Comparison of ENCODE assay signal across 8 mouse cellular contexts in the genomic region with DNA sequence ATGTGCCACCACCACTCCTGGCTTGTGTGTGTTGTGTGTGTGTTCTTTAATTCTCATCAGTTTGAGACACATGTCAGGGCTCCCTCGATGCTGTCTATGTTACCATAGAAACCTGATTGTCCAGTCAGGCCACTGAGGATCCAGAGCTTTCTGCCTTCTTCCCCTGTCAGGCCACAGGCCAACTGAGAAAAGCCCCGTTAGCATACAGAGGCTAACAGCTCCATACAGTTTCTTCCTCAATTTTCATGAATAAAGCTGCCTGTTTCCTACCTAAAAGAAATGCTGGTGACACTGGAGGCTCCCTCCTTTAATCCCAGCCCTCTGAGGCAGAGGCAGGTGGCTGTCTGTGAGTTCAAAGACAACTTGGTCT. TPM values are rescaled to one million over a fixed set of nuclear protein-coding genes. Genes with fewer than 3 reads are reported as not detected.
DNase-seq lines count a peak whose midpoint lies in the region; ATAC-seq and TF ChIP-seq lines count a peak whose summit lies in the region.

No protein-coding gene starts in this region.

- WGBS in forebrain, embryonic 14.5 days, result 56% methylated on average over 2 of the region's 2 CpGs
- 43% methylated on average over 2 of the region's 2 CpGs for WGBS in liver, embryonic 13.5 days (ENCODE audit: insufficient replicate concordance)

- peaks cover 37% of the 10 kb centered on the region for H3K79me2 ChIP-seq in C2C12 (ENCODE audit: control insufficient read depth, insufficient read depth)

- no peak for DNase-seq in forebrain, embryonic 14.5 days (ENCODE audit: low spot score)
- no peak for DNase-seq in liver, embryonic 13.5 days
- DNase-seq in Muller cell, postnatal 12 days (ENCODE audit: inconsistent ontology term), result no peak
- DNase-seq in urinary bladder, postnatal 14 days (ENCODE audit: low spot score), result no peak
- no peak for DNase-seq in testis, postnatal 10 days (ENCODE audit: low spot score)

- H3K27ac ChIP-seq in forebrain, embryonic 14.5 days (ENCODE audit: low read depth, low read length), result no peak overlapping the region
- peak overlapping the region; percentile 75 for H3K27ac ChIP-seq in liver, embryonic 13.5 days

- no peak for TF ChIP-seq CTCF in C2C12 (IDR thresholded peaks at IDR 0.05; ENCODE audit: control insufficient read depth, insufficient read depth, insufficient read length)

- H3K4me3 ChIP-seq in erythroblast, embryonic 14.5 days (replicated peaks), result peak overlapping the region; percentile 76
- peak overlapping the region; percentile 46 for H3K4me3 ChIP-seq in C2C12 (ENCODE audit: insufficient read depth, poor library complexity, severe bottlenecking)
- peak overlapping the region; percentile 65 for H3K4me3 ChIP-seq in forebrain, embryonic 14.5 days (ENCODE audit: low read depth, low read length)
- H3K4me3 ChIP-seq in liver, embryonic 13.5 days (replicated peaks), result peak overlapping the region; percentile 71

- H3K9ac ChIP-seq in forebrain, embryonic 14.5 days (ENCODE audit: low read length), result peak overlapping the region; percentile 81
- peak overlapping the region; percentile 83 for H3K9ac ChIP-seq in liver, embryonic 13.5 days

- peaks cover 78% of the 10 kb centered on the region for H3K36me3 ChIP-seq in erythroblast, embryonic 14.5 days (ENCODE audit: control insufficient read depth)
- peaks cover 36% of the 10 kb centered on the region for H3K36me3 ChIP-seq in C2C12 (ENCODE audit: control insufficient read depth, insufficient read depth)
- peaks cover 41% of the 10 kb centered on the region for H3K36me3 ChIP-seq in forebrain, embryonic 14.5 days (ENCODE audit: control insufficient read depth, insufficient read depth, low read length)
- H3K36me3 ChIP-seq in liver, embryonic 13.5 days, result peaks cover 64% of the 10 kb centered on the region

- peaks cover 7% of the 10 kb centered on the region for H3K79me3 ChIP-seq in C2C12 (ENCODE audit: low read depth)

- ATAC-seq in erythroblast, adult 5-6 weeks (replicated peaks; ENCODE audit: low FRiP score, poor library complexity, severe bottlenecking), result no peak
- ATAC-seq in forebrain, embryonic 14.5 days, result no peak
- ATAC-seq in liver, embryonic 13.5 days (ENCODE audit: low read depth), result no peak

- H3K4me2 ChIP-seq in forebrain, embryonic 14.5 days (ENCODE audit: low read length), result peak overlapping the region; percentile 94
- peak overlapping the region; percentile 93 for H3K4me2 ChIP-seq in liver, embryonic 13.5 days

- no peak overlapping the region for H3ac ChIP-seq in C2C12 (ENCODE audit: control insufficient read depth, insufficient read length, low read depth)

- no peaks in the 10 kb centered on the region for H3K9me3 ChIP-seq in erythroblast, embryonic 14.5 days (ENCODE audit: control insufficient read depth, low read length)
- no peaks in the 10 kb centered on the region for H3K9me3 ChIP-seq in forebrain, embryonic 14.5 days (replicated peaks; ENCODE audit: control insufficient read depth, low read length)
- H3K9me3 ChIP-seq in liver, embryonic 13.5 days (replicated peaks), result no peaks in the 10 kb centered on the region

- no peaks in the 10 kb centered on the region for H3K27me3 ChIP-seq in erythroblast, embryonic 14.5 days (ENCODE audit: control insufficient read depth)
- H3K27me3 ChIP-seq in C2C12 (ENCODE audit: control insufficient read depth, insufficient read depth, insufficient read length), result no peaks in the 10 kb centered on the region
- no peaks in the 10 kb centered on the region for H3K27me3 ChIP-seq in forebrain, embryonic 14.5 days (replicated peaks; ENCODE audit: control insufficient read depth, insufficient read depth, low read length)
- no peaks in the 10 kb centered on the region for H3K27me3 ChIP-seq in liver, embryonic 13.5 days

- peaks cover 89% of the 10 kb centered on the region for H3K4me1 ChIP-seq in erythroblast, embryonic 14.5 days (ENCODE audit: control insufficient read depth)
- peaks cover 19% of the 10 kb centered on the region for H3K4me1 ChIP-seq in forebrain, embryonic 14.5 days (ENCODE audit: control insufficient read depth, insufficient read depth, low read length)
- peaks cover 81% of the 10 kb centered on the region for H3K4me1 ChIP-seq in liver, embryonic 13.5 days (replicated peaks)

TF ChIP-seq in C2C12, 6 proteins besides CTCF, POLR2A, EP300 and RAD21:
- TF ChIP-seq MYOD1 (IDR thresholded peaks at IDR 0.05; ENCODE audit: control insufficient read depth, insufficient read length, low read depth) (no peak), FOSL1 (IDR thresholded peaks at IDR 0.05; ENCODE audit: insufficient read depth, low read length, poor library complexity, severe bottlenecking) (no peak), MYOG (IDR thresholded peaks at IDR 0.05; ENCODE audit: control insufficient read depth, extremely low read depth, insufficient read length) (no peak), MAX (IDR thresholded peaks at IDR 0.05) (no peak), USF1 (IDR thresholded peaks at IDR 0.05; ENCODE audit: low read depth) (no peak), CEBPB (IDR thresholded peaks at IDR 0.05; ENCODE audit: low read depth) (no peak)

RNA-seq across cellular contexts. Expression of gene Slc25a22, which starts 1.2 kb away (rescaled TPM):
- polyA plus RNA-seq in erythroblast, embryonic 14.5 days (2012), result 0.70 and 0.97 TPM in 2 replicates
- total RNA-seq in erythroblast, adult 5-6 weeks (2015; ENCODE audit: low replicate concordance), result 8.2 and 11.7 TPM in 2 replicates
- 3.2 and 10.0 TPM in 2 replicates for total RNA-seq in erythroblast, adult 5-6 weeks (2017; ENCODE audit: low replicate concordance)
- 16.2 TPM for polyA plus RNA-seq in C2C12 (2012; fragmentation: generic; extraction: Trizol)
- 56.0 and 81.6 TPM in 2 replicates for polyA plus RNA-seq in forebrain, embryonic 14.5 days (2014; fragmentation: Nextera tagmentation; extraction: Ambion mirVana)
- 16.6 and 20.4 TPM in 2 replicates for polyA plus RNA-seq in liver, embryonic 13.5 days (2015; fragmentation: Nextera tagmentation; extraction: Ambion mirVana)

RNA-seq across cellular contexts. Expression of gene Cend1, which starts 7.2 kb away (rescaled TPM):
- polyA plus RNA-seq in erythroblast, embryonic 14.5 days (2012), result not detected in 2 replicates
- not detected in 2 replicates for total RNA-seq in erythroblast, adult 5-6 weeks (2015; ENCODE audit: low replicate concordance)
- not detected in 2 replicates for total RNA-seq in erythroblast, adult 5-6 weeks (2017; ENCODE audit: low replicate concordance)
- polyA plus RNA-seq in C2C12 (2012; fragmentation: generic; extraction: Trizol), result 2.4 TPM
- 21.3 and 25.1 TPM in 2 replicates for polyA plus RNA-seq in forebrain, embryonic 14.5 days (2014; fragmentation: Nextera tagmentation; extraction: Ambion mirVana)
- 0.10 and 0.14 TPM in 2 replicates for polyA plus RNA-seq in liver, embryonic 13.5 days (2015; fragmentation: Nextera tagmentation; extraction: Ambion mirVana)

RNA-seq across cellular contexts. Expression of gene Pidd1, which starts 7.3 kb away (rescaled TPM):
- 5.6 and 9.3 TPM in 2 replicates for polyA plus RNA-seq in erythroblast, embryonic 14.5 days (2012)
- total RNA-seq in erythroblast, adult 5-6 weeks (2015; ENCODE audit: low replicate concordance), result 12.7 and 17.9 TPM in 2 replicates
- total RNA-seq in erythroblast, adult 5-6 weeks (2017; ENCODE audit: low replicate concordance), result 7.3 and 9.8 TPM in 2 replicates
- polyA plus RNA-seq in C2C12 (2012; fragmentation: generic; extraction: Trizol), result 9.5 TPM
- 5.4 and 5.6 TPM in 2 replicates for polyA plus RNA-seq in forebrain, embryonic 14.5 days (2014; fragmentation: Nextera tagmentation; extraction: Ambion mirVana)
- polyA plus RNA-seq in liver, embryonic 13.5 days (2015; fragmentation: Nextera tagmentation; extraction: Ambion mirVana), result 10.9 and 11.4 TPM in 2 replicates

RNA-seq across cellular contexts. Expression of gene Rplp2, which starts 10.7 kb away (rescaled TPM):
- 584 and 1,051 TPM in 2 replicates for polyA plus RNA-seq in erythroblast, embryonic 14.5 days (2012)
- 661 and 730 TPM in 2 replicates for total RNA-seq in erythroblast, adult 5-6 weeks (2015; ENCODE audit: low replicate concordance)
- total RNA-seq in erythroblast, adult 5-6 weeks (2017; ENCODE audit: low replicate concordance), result 791 and 1,714 TPM in 2 replicates
- polyA plus RNA-seq in C2C12 (2012; fragmentation: generic; extraction: Trizol), result 4,785 TPM
- 740 and 845 TPM in 2 replicates for polyA plus RNA-seq in forebrain, embryonic 14.5 days (2014; fragmentation: Nextera tagmentation; extraction: Ambion mirVana)
- 1,223 and 1,240 TPM in 2 replicates for polyA plus RNA-seq in liver, embryonic 13.5 days (2015; fragmentation: Nextera tagmentation; extraction: Ambion mirVana)

RNA-seq across cellular contexts. Expression of gene Pnpla2, which starts 18.5 kb away (rescaled TPM):
- polyA plus RNA-seq in erythroblast, embryonic 14.5 days (2012), result 3.0 and 3.4 TPM in 2 replicates
- total RNA-seq in erythroblast, adult 5-6 weeks (2015; ENCODE audit: low replicate concordance), result 10.0 and 11.3 TPM in 2 replicates
- total RNA-seq in erythroblast, adult 5-6 weeks (2017; ENCODE audit: low replicate concordance), result 5.9 and 6.0 TPM in 2 replicates
- 32.8 TPM for polyA plus RNA-seq in C2C12 (2012; fragmentation: generic; extraction: Trizol)
- polyA plus RNA-seq in forebrain, embryonic 14.5 days (2014; fragmentation: Nextera tagmentation; extraction: Ambion mirVana), result 16.3 and 20.5 TPM in 2 replicates
- 11.9 and 13.8 TPM in 2 replicates for polyA plus RNA-seq in liver, embryonic 13.5 days (2015; fragmentation: Nextera tagmentation; extraction: Ambion mirVana)
